Mouse (Mus musculus) midbrain, embryonic 13.5 days (tissue): Measurements from ENCODE around the gene Rimklb. TPM values are rescaled to one million over a fixed set of nuclear protein-coding genes. Genes with fewer than 3 reads are reported as not detected.

Experiments
- ATAC-seq: fragments of 200-750 bp; cut with Nextera tagmentation; 2 replicates; pipeline ENCODE4 v1.8.0; 2017; ENCODE audit warnings: mild to moderate bottlenecking, moderate TSS enrichment, moderate library complexity
- H3K27ac ChIP-seq: fragments of 300-500 bp; sonication (generic); 2 replicates; pipeline ENCODE4 v1.5.1; 2015; ENCODE audit warnings: inconsistent platforms, mild to moderate bottlenecking, moderate library complexity
- H3K27me3 ChIP-seq: fragments of 300-500 bp; sonication (generic); 2 replicates; pipeline ENCODE4 v1.6.1; 2015; ENCODE audit warnings: mild to moderate bottlenecking, inconsistent platforms
- H3K36me3 ChIP-seq: fragments of 300-500 bp; sonication (generic); 2 replicates; pipeline ENCODE4 v1.6.1; 2015; ENCODE audit warnings: mild to moderate bottlenecking, inconsistent platforms
- H3K4me1 ChIP-seq: fragments of 300-500 bp; sonication (generic); replicated peaks from 2 replicates; pipeline ENCODE4 v1.6.1; 2015; ENCODE audit warnings: inconsistent platforms
- H3K4me2 ChIP-seq: fragments of 300-500 bp; sonication (generic); replicated peaks from 2 replicates; pipeline ENCODE4 v1.6.1; 2015; ENCODE audit warnings: moderate library complexity, mild to moderate bottlenecking, inconsistent platforms
- H3K4me3 ChIP-seq: fragments of 300-500 bp; sonication (generic); replicated peaks from 2 replicates; pipeline ENCODE4 v1.5.1; 2015; ENCODE audit warnings: mild to moderate bottlenecking, inconsistent platforms
- H3K9ac ChIP-seq: fragments of 300-500 bp; sonication (generic); replicated peaks from 2 replicates; pipeline ENCODE4 v1.6.1; 2015; ENCODE audit warnings: mild to moderate bottlenecking, inconsistent platforms
- H3K9me3 ChIP-seq: fragments of 300-500 bp; sonication (generic); 2 replicates; pipeline ENCODE4 v1.6.1; 2016; ENCODE audit warnings: mild to moderate bottlenecking, inconsistent platforms
- WGBS: fragments of 180-500 bp; shearing (Covaris S2); methylation state at CpG from one replicate; pipeline ENCODE4 v1.1.7; 2015; 5-methylcytosine and 5-hydroxymethylcytosine counted together
- polyA plus RNA-seq: library from polyadenylated mRNA; unstranded; fragments of >200 nt; fragmentation: Nextera tagmentation; extraction: Ambion mirVana; gene quantifications from 2 replicates; pipeline ENCODE4 v1.2.1, GENCODE M21; 2015

Rimklb gene
- polyA plus RNA-seq, 1 experiment from 2014 or later = 98.2 TPM

GRCm38 (mm10) chr6:122466092-122466713 is 32.4 kb downstream of the Rimklb start:
- Histone ChIP-seq H3K9ac (no peak overlapping the region), H3K4me2 (no peak overlapping the region), H3K27ac (no peak overlapping the region), H3K9me3 (no peaks in the 10 kb centered on the region), H3K4me1 (0 out of 2 replicates have a peak, but pooled peaks cover 2% of the 10 kb centered on the region), H3K27me3 (no peaks in the 10 kb centered on the region), H3K36me3 (peaks cover 77% of the 10 kb centered on the region), H3K4me3 (no peak overlapping the region)
- peak; percentile 53; the same call in 1 of the 2 replicates for ATAC-seq
- 67% methylated on average over 3 of the region's 3 CpGs for WGBS

- no peak for ATAC-seq
- Histone ChIP-seq H3K4me1 (no peaks in the 10 kb centered on the region), H3K9ac (no peak overlapping the region), H3K4me3 (no peak overlapping the region), H3K27ac (no peak overlapping the region), H3K36me3 (peaks cover 65% of the 10 kb centered on the region), H3K4me2 (no peak overlapping the region), H3K9me3 (no peaks in the 10 kb centered on the region), H3K27me3 (no peaks in the 10 kb centered on the region)
- 96% methylated on average over 8 of the region's 8 CpGs for WGBS
These were observed 39.4 kb downstream of the Rimklb start for GRCm38 (mm10) chr6:122458946-122459693.

GRCm38 (mm10) chr6:122447848-122448247 is 50.7 kb downstream of the Rimklb start:
- Histone ChIP-seq H3K4me3 (no peak overlapping the region), H3K36me3 (peaks cover 41% of the 10 kb centered on the region), H3K27me3 (no peaks in the 10 kb centered on the region), H3K27ac (no peak overlapping the region), H3K4me1 (no peaks in the 10 kb centered on the region; the same call in 1 of the 2 replicates), H3K4me2 (no peak overlapping the region), H3K9me3 (no peaks in the 10 kb centered on the region), H3K9ac (no peak overlapping the region)
- 96% methylated on average over 7 of the region's 7 CpGs for WGBS
- ATAC-seq = no peak

DNA sequence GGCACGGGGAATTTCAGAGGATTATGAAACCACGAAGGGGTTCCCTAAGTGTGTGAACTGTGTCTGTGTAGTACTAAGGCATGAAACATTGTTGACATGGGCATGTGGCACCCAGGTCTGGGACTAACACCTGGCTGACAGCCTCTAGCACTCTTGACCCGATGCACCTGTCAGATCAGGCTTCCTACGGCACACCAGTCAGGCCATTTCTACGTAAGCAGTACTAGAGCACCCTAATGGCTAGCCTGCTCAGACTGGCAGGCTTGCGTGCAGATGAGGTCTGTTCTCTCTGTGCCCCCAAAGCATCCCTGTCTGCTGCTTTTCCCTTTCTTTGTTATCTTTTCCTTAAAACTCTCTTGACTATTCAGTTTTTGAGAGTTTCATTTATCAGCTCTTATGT is 53.3 kb downstream of the Rimklb start:
- Histone ChIP-seq H3K27me3 (no peaks in the 10 kb centered on the region), H3K36me3 (peaks cover 27% of the 10 kb centered on the region), H3K9me3 (no peaks in the 10 kb centered on the region), H3K9ac (no peak overlapping the region), H3K4me1 (no peaks in the 10 kb centered on the region; the same call in 1 of the 2 replicates), H3K4me2 (no peak overlapping the region), H3K4me3 (no peak overlapping the region), H3K27ac (peak overlapping the region; percentile 14; the same call in 1 of the 2 replicates)
- no peak for ATAC-seq
- 80% methylated on average over 6 of the region's 6 CpGs for WGBS

- peak; percentile 73 for ATAC-seq
- H3K27ac ChIP-seq = no peak overlapping the region
- H3K4me3 ChIP-seq = no peak overlapping the region
- H3K4me2 ChIP-seq = no peak overlapping the region
- 54% methylated on average over 4 of the region's 4 CpGs for WGBS
- H3K9me3 ChIP-seq = no peaks in the 10 kb centered on the region
- H3K36me3 ChIP-seq = peaks cover under 1% of the 10 kb centered on the region; the same call in 1 of the 2 replicates
- H3K9ac ChIP-seq = no peak overlapping the region
- H3K4me1 ChIP-seq = no peaks in the 10 kb centered on the region; the same call in 1 of the 2 replicates
- no peaks in the 10 kb centered on the region for H3K27me3 ChIP-seq
These were observed 57.8 kb downstream of the Rimklb start for GRCm38 (mm10) chr6:122440632-122441226.

GRCm38 (mm10) chr6:122439249-122439648 is 59.3 kb downstream of the Rimklb start:
- H3K4me2 ChIP-seq = no peak overlapping the region
- no peaks in the 10 kb centered on the region for H3K27me3 ChIP-seq
- H3K36me3 ChIP-seq = no peaks in the 10 kb centered on the region
- H3K9ac ChIP-seq = no peak overlapping the region
- 87% methylated on average over 4 of the region's 4 CpGs for WGBS
- no peak overlapping the region for H3K27ac ChIP-seq
- no peaks in the 10 kb centered on the region for H3K9me3 ChIP-seq
- no peak for ATAC-seq
- H3K4me3 ChIP-seq = no peak overlapping the region
- no peaks in the 10 kb centered on the region for H3K4me1 ChIP-seq

- no peaks in the 10 kb centered on the region for H3K36me3 ChIP-seq
- H3K27me3 ChIP-seq = no peaks in the 10 kb centered on the region
- H3K9me3 ChIP-seq = no peaks in the 10 kb centered on the region
- no peak overlapping the region for H3K9ac ChIP-seq
- no peak for ATAC-seq
- no peak overlapping the region for H3K4me2 ChIP-seq
- H3K4me3 ChIP-seq = no peak overlapping the region
- H3K27ac ChIP-seq = no peak overlapping the region
- no peaks in the 10 kb centered on the region for H3K4me1 ChIP-seq
- 88% methylated on average over 2 of the region's 2 CpGs for WGBS
These were observed 63.3 kb downstream of the Rimklb start for GRCm38 (mm10) chr6:122435270-122435669.

DNA sequence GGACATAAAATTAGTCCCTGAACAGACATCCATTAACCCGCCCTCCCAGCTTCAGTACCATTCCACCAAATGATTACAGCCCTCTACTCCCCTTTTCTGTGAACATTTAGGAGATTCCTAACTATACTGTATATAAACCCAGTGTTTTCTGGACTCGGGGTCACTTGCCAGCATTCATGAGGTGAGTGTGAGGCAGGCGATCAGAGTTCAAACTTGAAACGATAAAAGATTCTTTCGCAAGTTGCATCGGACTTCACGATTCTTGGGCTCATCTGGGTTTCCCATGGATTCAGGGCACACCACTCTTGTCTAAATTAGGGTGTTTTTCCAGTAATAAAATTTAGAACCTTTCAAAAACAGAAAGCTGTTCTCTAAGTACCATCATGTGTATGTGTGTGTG is 71.1 kb downstream of the Rimklb start:
- WGBS = 90% methylated on average over 7 of the region's 7 CpGs
- no peak for ATAC-seq
- Histone ChIP-seq H3K4me2 (no peak overlapping the region), H3K4me3 (no peak overlapping the region), H3K27ac (no peak overlapping the region), H3K27me3 (no peaks in the 10 kb centered on the region), H3K36me3 (no peaks in the 10 kb centered on the region), H3K4me1 (no peaks in the 10 kb centered on the region), H3K9me3 (peaks cover 7% of the 10 kb centered on the region; the same call in 1 of the 2 replicates), H3K9ac (no peak overlapping the region)

GRCm38 (mm10) chr6:122417015-122417414 is 81.5 kb downstream of the Rimklb start:
- Histone ChIP-seq H3K9ac (no peak overlapping the region), H3K4me1 (0 out of 2 replicates have a peak, but pooled peaks cover 2% of the 10 kb centered on the region), H3K27me3 (no peaks in the 10 kb centered on the region), H3K4me3 (no peak overlapping the region), H3K4me2 (no peak overlapping the region), H3K27ac (no peak overlapping the region), H3K9me3 (no peaks in the 10 kb centered on the region), H3K36me3 (no peaks in the 10 kb centered on the region)
- ATAC-seq = no peak
- 65% methylated on average over 7 of the region's 7 CpGs for WGBS

- H3K27ac ChIP-seq = no peak overlapping the region
- H3K4me2 ChIP-seq = no peak overlapping the region
- no peak overlapping the region for H3K9ac ChIP-seq
- H3K4me1 ChIP-seq = 0 out of 2 replicates have a peak, but pooled peaks cover 2% of the 10 kb centered on the region
- H3K27me3 ChIP-seq = no peaks in the 10 kb centered on the region
- no peaks in the 10 kb centered on the region for H3K36me3 ChIP-seq
- no peak overlapping the region for H3K4me3 ChIP-seq
- no peak for ATAC-seq
- 51% methylated on average over 4 of the region's 4 CpGs for WGBS
- H3K9me3 ChIP-seq = no peaks in the 10 kb centered on the region
These were observed 82.2 kb downstream of the Rimklb start for GRCm38 (mm10) chr6:122416347-122416746.

- Histone ChIP-seq H3K9me3 (no peaks in the 10 kb centered on the region), H3K27me3 (no peaks in the 10 kb centered on the region)
- 95% methylated on average over 8 of the region's 8 CpGs for WGBS
These were observed 87.3 kb downstream of the Rimklb start for GRCm38 (mm10) chr6:122411281-122411680.

DNA sequence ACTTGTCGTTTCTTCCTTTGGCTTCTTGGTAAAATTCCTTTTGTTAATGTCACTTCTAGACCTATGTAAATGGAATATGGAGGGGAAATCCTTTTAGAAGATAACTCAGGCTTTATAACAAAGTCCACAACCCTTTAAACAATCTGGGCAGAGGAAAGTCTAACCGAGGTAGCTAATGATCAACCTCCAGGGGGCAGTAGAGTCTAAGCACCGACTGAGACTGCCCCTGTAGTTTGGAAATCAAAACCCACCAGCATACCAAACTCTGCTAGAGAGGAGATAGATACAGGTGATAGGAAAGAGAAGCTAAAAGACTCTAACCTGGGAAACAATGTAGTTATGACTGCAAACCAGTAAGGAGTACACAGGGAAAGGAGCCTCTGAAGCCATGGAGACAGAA is 96.3 kb downstream of the Rimklb start:
- Histone ChIP-seq H3K4me1 (no peaks in the 10 kb centered on the region), H3K9me3 (no peaks in the 10 kb centered on the region), H3K36me3 (no peaks in the 10 kb centered on the region), H3K9ac (no peak overlapping the region), H3K4me3 (no peak overlapping the region), H3K27ac (no peak overlapping the region), H3K4me2 (no peak overlapping the region), H3K27me3 (no peaks in the 10 kb centered on the region)
- WGBS = 15% methylated on average over 3 of the region's 3 CpGs
- no peak for ATAC-seq

More at GRCm38 (mm10) chr6:122411281-122411680, 87.3 kb downstream of the Rimklb start:
- Histone ChIP-seq H3K36me3 (no peaks in the 10 kb centered on the region), H3K4me1 (no peaks in the 10 kb centered on the region), H3K4me2 (no peak overlapping the region), H3K4me3 (no peak overlapping the region), H3K9ac (no peak overlapping the region), H3K27ac (no peak overlapping the region)
- no peak for ATAC-seq
